Mouse (Mus musculus): Measurements from ENCODE around the gene Brd4. TPM values are rescaled to one million over a fixed set of nuclear protein-coding genes. Genes with fewer than 3 reads are reported as not detected.

The Brd4 gene
- polyA plus RNA-seq, 1 experiment from 2014 or later: 90.2 TPM

DNA sequence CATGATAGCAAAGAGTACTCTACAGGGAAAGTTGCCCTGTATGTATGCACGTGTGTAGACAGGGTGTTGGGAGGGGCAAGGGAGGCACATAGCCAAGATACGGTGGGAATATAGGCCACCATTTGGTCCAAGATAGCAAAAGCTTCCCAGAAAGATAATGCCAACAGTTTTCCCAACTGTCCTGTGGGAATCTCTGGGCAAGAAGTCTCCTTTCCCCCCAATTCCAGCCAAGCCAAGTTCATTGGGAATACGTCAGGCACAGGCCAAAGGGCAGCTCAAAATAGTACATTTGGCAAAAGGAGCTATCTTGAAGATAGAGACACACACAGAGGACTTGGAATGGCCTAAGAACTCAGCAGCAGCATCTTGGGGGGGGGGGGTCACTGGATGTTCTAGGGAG is 79.2 kb downstream of the Brd4 start:
- Histone ChIP-seq H3K9me3 (ENCODE audit: control insufficient read depth, low read length) (no peaks in the 10 kb centered on the region), H3K4me3 (ENCODE audit: low read depth, low read length) (no peak overlapping the region), H3K27me3 (replicated peaks; ENCODE audit: control insufficient read depth, insufficient read depth, low read length) (no peaks in the 10 kb centered on the region), H3K4me2 (ENCODE audit: low read length) (no peak overlapping the region), H3K9ac (ENCODE audit: low read length) (no peak overlapping the region), H3K36me3 (ENCODE audit: control insufficient read depth, insufficient read depth, low read length) (peaks cover 98% of the 10 kb centered on the region), H3K4me1 (replicated peaks; ENCODE audit: control insufficient read depth, insufficient read depth, low read length) (0 out of 2 replicates have a peak, but pooled peaks cover 3% of the 10 kb centered on the region), H3K27ac (ENCODE audit: low read depth) (no peak overlapping the region)
- ATAC-seq (replicated peaks; ENCODE audit: low FRiP score, low TSS enrichment, low read depth) (no peak), DNase-seq (ENCODE audit: low spot score) (no peak)
- WGBS: 86% methylated on average over 3 of the region's 3 CpGs

DNA sequence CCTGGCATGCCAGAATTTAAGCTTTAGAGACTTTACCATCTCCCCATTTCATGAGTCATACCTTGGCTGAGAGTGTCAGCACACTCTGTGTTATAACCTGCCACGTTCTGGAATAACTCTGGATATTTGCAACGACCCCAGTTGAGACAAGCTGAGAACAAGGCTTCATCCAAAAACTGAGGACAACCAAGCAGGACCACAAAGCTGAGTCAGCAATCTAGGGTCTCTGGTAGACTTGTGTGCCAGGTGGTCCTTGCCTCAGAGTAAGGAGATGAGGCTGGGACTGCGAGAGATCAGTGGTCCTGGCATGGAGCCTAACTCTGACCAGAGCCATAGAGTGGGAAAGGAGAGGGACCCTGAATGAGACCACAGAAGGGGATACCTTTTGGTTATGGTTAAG is 81.5 kb downstream of the Brd4 start:
- Histone ChIP-seq H3K9me3 (ENCODE audit: control insufficient read depth, low read length) (no peaks in the 10 kb centered on the region), H3K4me3 (ENCODE audit: low read depth, low read length) (no peak overlapping the region), H3K4me1 (replicated peaks; ENCODE audit: control insufficient read depth, insufficient read depth, low read length) (0 out of 2 replicates have a peak, but pooled peaks cover 3% of the 10 kb centered on the region), H3K27ac (ENCODE audit: low read depth) (no peak overlapping the region), H3K4me2 (ENCODE audit: low read length) (no peak overlapping the region), H3K9ac (ENCODE audit: low read length) (no peak overlapping the region), H3K36me3 (ENCODE audit: control insufficient read depth, insufficient read depth, low read length) (peaks cover 98% of the 10 kb centered on the region), H3K27me3 (replicated peaks; ENCODE audit: control insufficient read depth, insufficient read depth, low read length) (no peaks in the 10 kb centered on the region)
- DNase-seq (ENCODE audit: low spot score): no peak
- ATAC-seq (replicated peaks; ENCODE audit: low FRiP score, low TSS enrichment, low read depth): no peak
- WGBS: 96% methylated on average over 3 of the region's 3 CpGs

DNA sequence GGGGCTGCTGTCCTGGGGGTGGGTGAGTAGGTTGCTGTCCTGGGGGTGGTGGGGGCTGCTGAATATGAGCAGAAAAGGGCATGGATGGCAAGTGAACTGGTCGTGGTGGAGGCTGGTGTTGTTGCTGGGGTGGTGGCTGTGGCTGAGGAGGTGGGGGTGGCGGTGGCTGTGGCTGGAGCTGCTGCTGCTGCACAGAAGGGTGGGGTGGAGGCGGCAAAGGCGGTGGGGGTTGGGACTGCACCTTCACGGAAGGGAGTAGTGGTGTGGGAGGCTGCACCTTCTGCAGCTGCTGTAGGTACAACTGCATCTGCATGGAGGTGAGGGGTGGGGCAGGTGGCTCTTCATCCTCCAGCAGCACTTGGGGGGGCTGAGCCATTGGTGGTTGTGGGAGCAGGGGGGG is 83.4 kb downstream of the Brd4 start:
- Histone ChIP-seq H3K27ac (ENCODE audit: low read depth) (no peak overlapping the region), H3K4me1 (replicated peaks; ENCODE audit: control insufficient read depth, insufficient read depth, low read length) (no peaks in the 10 kb centered on the region), H3K4me2 (ENCODE audit: low read length) (no peak overlapping the region), H3K9ac (ENCODE audit: low read length) (no peak overlapping the region), H3K36me3 (ENCODE audit: control insufficient read depth, insufficient read depth, low read length) (peaks cover 98% of the 10 kb centered on the region), H3K9me3 (ENCODE audit: control insufficient read depth, low read length) (no peaks in the 10 kb centered on the region), H3K4me3 (ENCODE audit: low read depth, low read length) (no peak overlapping the region), H3K27me3 (replicated peaks; ENCODE audit: control insufficient read depth, insufficient read depth, low read length) (no peaks in the 10 kb centered on the region)
- DNase-seq (ENCODE audit: low spot score) (no peak), ATAC-seq (replicated peaks; ENCODE audit: low FRiP score, low TSS enrichment, low read depth) (no peak)
- 76% methylated on average over 5 of the region's 5 CpGs for WGBS

DNA sequence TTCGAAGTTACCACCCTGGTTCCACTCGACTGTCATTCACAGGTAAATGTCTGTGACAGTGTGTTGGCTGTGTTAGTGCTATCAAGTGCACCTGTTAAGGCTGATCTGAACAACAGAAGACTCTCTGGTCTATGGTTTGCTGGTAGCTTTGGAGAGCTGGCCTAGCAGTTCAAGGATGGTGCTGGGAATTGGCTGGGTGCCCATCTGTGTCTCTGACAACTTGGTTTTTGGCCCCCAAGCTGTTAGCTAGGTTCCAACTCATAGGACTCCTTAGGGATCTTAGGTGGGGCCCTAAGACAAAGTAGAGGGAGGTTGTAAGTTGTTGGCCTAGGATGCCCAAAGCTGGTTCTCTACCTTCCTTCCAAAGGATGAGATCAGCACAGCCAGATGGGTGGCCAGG is 84.7 kb downstream of the Brd4 start:
- no peak overlapping the region for H3K4me3 ChIP-seq (ENCODE audit: low read depth, low read length)
- H3K4me2 ChIP-seq (ENCODE audit: low read length): no peak overlapping the region
- ATAC-seq (replicated peaks; ENCODE audit: low FRiP score, low TSS enrichment, low read depth): no peak
- peaks cover 94% of the 10 kb centered on the region for H3K36me3 ChIP-seq (ENCODE audit: control insufficient read depth, insufficient read depth, low read length)
- no peaks in the 10 kb centered on the region for H3K9me3 ChIP-seq (ENCODE audit: control insufficient read depth, low read length)
- no peak for DNase-seq (ENCODE audit: low spot score)
- no peak overlapping the region for H3K9ac ChIP-seq (ENCODE audit: low read length)
- no peak overlapping the region for H3K27ac ChIP-seq (ENCODE audit: low read depth)
- no peaks in the 10 kb centered on the region for H3K4me1 ChIP-seq (replicated peaks; ENCODE audit: control insufficient read depth, insufficient read depth, low read length)
- no peaks in the 10 kb centered on the region for H3K27me3 ChIP-seq (replicated peaks; ENCODE audit: control insufficient read depth, insufficient read depth, low read length)
- 93% methylated on average over 2 of the region's 2 CpGs for WGBS

DNA sequence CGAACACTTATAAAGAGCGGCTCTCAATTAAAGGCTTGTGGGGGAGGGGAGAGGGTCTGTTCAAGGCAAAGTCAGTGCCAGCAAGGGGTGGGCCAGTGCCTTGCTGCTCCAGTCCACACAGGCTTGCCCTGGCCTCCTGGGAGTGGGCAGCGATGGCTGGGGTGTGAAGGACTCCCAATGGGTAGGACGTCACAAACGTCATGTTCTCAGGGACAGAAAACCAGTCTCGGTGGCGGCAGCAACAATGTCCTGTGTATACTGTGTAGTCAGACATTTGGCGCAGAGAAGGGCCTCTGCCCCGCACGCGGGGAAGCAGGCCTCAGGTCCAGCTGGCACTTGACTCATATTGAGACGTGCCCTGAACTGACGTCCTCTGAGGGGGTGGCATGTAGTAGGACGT is 87.4 kb downstream of the Brd4 start:
- H3K4me1 ChIP-seq (replicated peaks; ENCODE audit: control insufficient read depth, insufficient read depth, low read length): no peaks in the 10 kb centered on the region
- no peak overlapping the region for H3K27ac ChIP-seq (ENCODE audit: low read depth)
- DNase-seq (ENCODE audit: low spot score) (no peak), ATAC-seq (replicated peaks; ENCODE audit: low FRiP score, low TSS enrichment, low read depth) (no peak)
- H3K4me3 ChIP-seq (ENCODE audit: low read depth, low read length): no peak overlapping the region
- H3K36me3 ChIP-seq (ENCODE audit: control insufficient read depth, insufficient read depth, low read length): peaks cover 69% of the 10 kb centered on the region
- no peaks in the 10 kb centered on the region for H3K9me3 ChIP-seq (ENCODE audit: control insufficient read depth, low read length)
- H3K4me2 ChIP-seq (ENCODE audit: low read length): no peak overlapping the region
- H3K27me3 ChIP-seq (replicated peaks; ENCODE audit: control insufficient read depth, insufficient read depth, low read length): no peaks in the 10 kb centered on the region
- 91% methylated on average over 14 of the region's 14 CpGs for WGBS
- H3K9ac ChIP-seq (ENCODE audit: low read length): no peak overlapping the region

DNA sequence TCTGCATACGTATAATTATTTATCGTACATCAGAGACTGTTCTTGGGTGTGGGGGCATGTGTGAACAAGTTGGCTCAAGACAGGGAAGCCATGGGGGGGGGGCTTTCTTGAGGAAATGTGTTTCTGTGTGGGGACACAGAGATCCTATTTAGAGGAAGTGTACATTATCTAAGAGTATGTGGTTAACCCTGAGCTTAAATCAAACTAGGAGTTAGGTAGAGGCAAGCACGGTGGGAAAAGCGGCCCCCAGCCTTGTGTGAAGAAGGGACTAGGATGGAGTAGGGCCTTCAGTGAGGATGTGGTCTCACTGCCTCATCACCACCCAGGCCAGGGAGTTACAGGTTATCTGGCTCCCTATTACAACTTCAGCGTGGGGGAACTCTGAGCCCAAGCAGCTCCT is 88.8 kb downstream of the Brd4 start:
- H3K27ac ChIP-seq (ENCODE audit: low read depth): no peak overlapping the region
- H3K27me3 ChIP-seq (replicated peaks; ENCODE audit: control insufficient read depth, insufficient read depth, low read length): no peaks in the 10 kb centered on the region
- H3K9ac ChIP-seq (ENCODE audit: low read length): no peak overlapping the region
- whole genome bisulfite sequencing: 90% methylated on average over 5 of the region's 5 CpGs
- H3K4me1 ChIP-seq (replicated peaks; ENCODE audit: control insufficient read depth, insufficient read depth, low read length): no peaks in the 10 kb centered on the region
- no peak overlapping the region for H3K4me2 ChIP-seq (ENCODE audit: low read length)
- no peak for DNase-seq (ENCODE audit: low spot score)
- ATAC-seq (replicated peaks; ENCODE audit: low FRiP score, low TSS enrichment, low read depth): no peak
- H3K36me3 ChIP-seq (ENCODE audit: control insufficient read depth, insufficient read depth, low read length): peaks cover 55% of the 10 kb centered on the region
- H3K4me3 ChIP-seq (ENCODE audit: low read depth, low read length): no peak overlapping the region
- H3K9me3 ChIP-seq (ENCODE audit: control insufficient read depth, low read length): no peaks in the 10 kb centered on the region

DNA sequence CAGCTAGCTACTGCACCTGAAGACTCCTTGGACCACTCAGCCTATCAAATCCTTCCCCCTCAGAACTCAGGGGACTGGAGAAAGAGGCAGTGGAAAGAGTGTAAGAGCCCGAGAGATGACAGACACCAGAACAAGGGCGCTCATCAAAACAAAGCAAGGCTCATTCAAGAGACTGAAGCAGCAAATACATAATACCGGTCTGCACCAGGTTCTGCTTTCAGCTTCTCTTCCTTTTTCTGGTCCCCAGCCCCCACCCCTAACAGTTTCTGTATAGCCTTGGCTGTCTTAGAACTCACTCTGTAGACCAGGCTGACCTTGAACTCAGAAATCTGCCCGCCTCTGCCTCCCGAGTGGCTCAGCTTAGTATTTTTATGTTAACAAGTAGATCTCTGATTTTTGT is 91.5 kb downstream of the Brd4 start:
- Histone ChIP-seq H3K9ac (ENCODE audit: low read length) (no peak overlapping the region), H3K27me3 (replicated peaks; ENCODE audit: control insufficient read depth, insufficient read depth, low read length) (peaks cover 18% of the 10 kb centered on the region; the same call in 1 of the 2 replicates), H3K4me3 (ENCODE audit: low read depth, low read length) (no peak overlapping the region), H3K9me3 (ENCODE audit: control insufficient read depth, low read length) (no peaks in the 10 kb centered on the region), H3K36me3 (ENCODE audit: control insufficient read depth, insufficient read depth, low read length) (peaks cover 28% of the 10 kb centered on the region), H3K4me2 (ENCODE audit: low read length) (no peak overlapping the region), H3K4me1 (replicated peaks; ENCODE audit: control insufficient read depth, insufficient read depth, low read length) (peaks cover 9% of the 10 kb centered on the region; the same call in 1 of the 2 replicates), H3K27ac (ENCODE audit: low read depth) (no peak overlapping the region)
- DNase-seq (ENCODE audit: low spot score) (no peak), ATAC-seq (replicated peaks; ENCODE audit: low FRiP score, low TSS enrichment, low read depth) (no peak)
- WGBS: 87% methylated on average over 5 of the region's 5 CpGs

DNA sequence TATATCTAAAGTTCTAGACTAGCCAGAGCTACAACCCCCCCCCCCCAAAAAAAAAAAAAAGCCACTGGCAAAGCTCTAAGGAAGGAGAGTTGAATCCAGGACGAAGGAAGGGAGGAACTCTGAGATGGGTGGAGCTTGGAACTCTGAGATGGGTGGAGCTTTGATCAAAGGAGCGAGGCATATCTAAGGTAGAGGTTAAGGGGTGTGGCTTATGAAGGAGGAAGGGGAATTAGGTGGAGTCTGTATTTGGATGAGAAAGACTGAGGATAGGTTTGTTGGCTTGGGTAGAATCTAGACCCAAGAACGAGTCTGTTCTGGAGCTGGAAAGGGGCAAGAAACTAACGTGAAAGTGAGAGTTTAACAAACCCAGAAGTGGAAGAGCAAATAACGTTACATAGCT is 94.7 kb downstream of the Brd4 start:
- 12% methylated on average over 5 of the region's 5 CpGs for WGBS
- Histone ChIP-seq H3K36me3 (ENCODE audit: control insufficient read depth, insufficient read depth, low read length) (no peaks in the 10 kb centered on the region), H3K27me3 (replicated peaks; ENCODE audit: control insufficient read depth, insufficient read depth, low read length) (peaks cover 19% of the 10 kb centered on the region; the same call in 1 of the 2 replicates), H3K9me3 (ENCODE audit: control insufficient read depth, low read length) (no peaks in the 10 kb centered on the region), H3K4me2 (ENCODE audit: low read length) (peak overlapping the region; percentile 81), H3K4me1 (replicated peaks; ENCODE audit: control insufficient read depth, insufficient read depth, low read length) (peaks cover 9% of the 10 kb centered on the region; the same call in 1 of the 2 replicates), H3K4me3 (ENCODE audit: low read depth, low read length) (peak overlapping the region; percentile 36), H3K9ac (ENCODE audit: low read length) (no peak overlapping the region), H3K27ac (ENCODE audit: low read depth) (no peak overlapping the region)
- ATAC-seq (replicated peaks; ENCODE audit: low FRiP score, low TSS enrichment, low read depth) (peak; percentile 50; the same call in 1 of the 2 replicates), DNase-seq (ENCODE audit: low spot score) (no peak)

DNA sequence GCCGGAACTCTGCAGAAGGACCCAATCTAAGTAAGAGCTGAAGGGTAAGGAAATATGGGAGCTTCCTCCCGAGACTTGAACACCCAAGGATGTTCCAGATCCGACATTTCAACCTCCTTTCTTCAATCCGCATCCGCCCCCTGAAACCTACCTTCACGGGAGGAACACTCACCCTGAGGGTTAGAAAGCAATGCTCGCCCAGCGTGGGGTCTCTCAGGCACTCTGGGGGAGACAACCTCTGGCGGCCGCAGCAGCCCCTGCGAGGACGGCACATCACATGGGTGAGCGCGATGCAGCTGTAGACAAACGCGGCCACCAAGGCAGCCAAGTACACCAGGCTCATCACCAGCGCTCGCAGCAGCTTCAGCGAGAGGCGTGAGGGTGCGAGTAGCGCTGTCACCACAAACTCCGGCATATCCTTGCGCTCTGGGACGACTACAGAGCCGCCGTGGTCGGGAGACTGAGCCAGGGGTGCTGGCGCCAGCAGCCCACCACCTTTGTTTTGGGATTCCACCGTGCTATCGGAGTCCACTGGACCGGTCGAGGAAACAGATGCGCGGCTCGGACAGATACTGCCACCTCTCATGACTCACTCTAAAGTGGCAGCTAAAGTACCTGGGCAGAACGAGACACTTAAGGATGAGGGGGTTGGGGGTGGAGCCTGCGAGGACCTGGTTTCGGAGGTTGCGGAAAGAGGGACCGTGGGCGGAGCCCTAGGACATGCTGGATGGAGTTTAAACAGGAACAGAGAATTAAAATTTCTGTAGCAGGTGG is 95.5 kb downstream of the Brd4 start, which contains the start of gene Ephx3:
Gene Ephx3 (minus strand): TSS at position 687 of the 774 bp plus-strand sequence.
- DNase-seq (ENCODE audit: low spot score): no peak
- H3K9me3 ChIP-seq (ENCODE audit: control insufficient read depth, low read length): no peaks in the 10 kb centered on the region
- 5% methylated on average over 42 of the region's 42 CpGs for WGBS
- ATAC-seq (replicated peaks; ENCODE audit: low FRiP score, low TSS enrichment, low read depth): peak; percentile 47
- no peak within 1 kb of the TSS for H3K27ac ChIP-seq (ENCODE audit: low read depth)
- H3K4me3 ChIP-seq (ENCODE audit: low read depth, low read length): peak within 1 kb of the TSS; percentile 36
- peaks cover 19% of the 10 kb centered on the region; the same call in 1 of the 2 replicates for H3K27me3 ChIP-seq (replicated peaks; ENCODE audit: control insufficient read depth, insufficient read depth, low read length)
- H3K4me2 ChIP-seq (ENCODE audit: low read length): peak within 1 kb of the TSS; percentile 81
- H3K4me1 ChIP-seq (replicated peaks; ENCODE audit: control insufficient read depth, insufficient read depth, low read length): peaks cover 9% of the 10 kb centered on the region; the same call in 1 of the 2 replicates
- H3K36me3 ChIP-seq (ENCODE audit: control insufficient read depth, insufficient read depth, low read length): no peaks in the 10 kb centered on the region
- H3K9ac ChIP-seq (ENCODE audit: low read length): no peak within 1 kb of the TSS

All from intestine, embryonic 14.5 days (tissue).